In the genomic region with DNA sequence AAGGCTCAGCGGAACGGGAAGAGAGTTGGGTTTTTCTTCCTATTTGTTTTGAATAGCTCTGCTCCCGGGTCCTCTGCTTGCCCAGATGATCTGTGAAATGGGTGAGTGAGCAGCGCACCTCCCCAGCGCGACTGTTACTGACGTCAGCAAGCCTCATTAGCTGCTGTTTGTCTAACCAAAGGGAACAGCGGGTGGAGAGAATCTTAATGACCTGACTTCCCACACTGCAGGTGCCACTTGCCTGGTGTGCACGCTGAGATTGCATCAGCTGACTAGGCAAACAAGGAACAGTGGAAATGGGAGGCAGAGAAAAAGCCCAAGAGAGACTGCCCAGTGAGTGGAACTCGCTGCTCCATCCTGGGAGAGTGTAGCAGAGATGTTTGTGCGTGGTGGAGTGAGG, we compare ENCODE assay signal across 14 mouse cellular contexts. TPM values are rescaled to one million over a fixed set of nuclear protein-coding genes. Genes with fewer than 3 reads are reported as not detected.
A peak's percentile ranks its signal among the peaks of the same experiment; 100 is the strongest.
DNase-seq lines count a peak whose midpoint lies in the region; ATAC-seq and TF ChIP-seq lines count a peak whose summit lies in the region.
"Had no signal": no experiment of that assay in that cellular context is flagged by ENCODE, and none has a peak within 500 bp of the region (broad histone marks: within the 10 kb centered on the region; RNA-seq: fewer than 3 reads in every experiment).

No protein-coding gene starts in this region.

- dilution Hi-C loops in CH12.LX (cut with MboI; ENCODE audit: extremely low pct_ligation_motif_present, extremely low pct_unique_long_range_greater_than_20kb, low sequenced_read_pairs), result no loop called here

- H3K9me3 ChIP-seq in hindbrain, embryonic 16.5 days (ENCODE audit: control insufficient read depth, low read length), result no peaks in the 10 kb centered on the region
- H3K9me3 ChIP-seq in hindbrain, embryonic 13.5 days, result no peaks in the 10 kb centered on the region
- H3K9me3 ChIP-seq in CH12.LX (replicated peaks; ENCODE audit: low read length), result peaks cover 7% of the 10 kb centered on the region
- H3K9me3 ChIP-seq: hindbrain, embryonic 15.5 days had no signal

- ATAC-seq in hindbrain, embryonic 16.5 days, result no peak
- no peak for ATAC-seq in hindbrain, embryonic 13.5 days (ENCODE audit: low FRiP score)

- H3K4me2 ChIP-seq in hindbrain, embryonic 16.5 days (ENCODE audit: low read length), result peak overlapping the region; percentile 15; the same call in 1 of the 2 replicates
- no peak overlapping the region for H3K4me2 ChIP-seq in hindbrain, embryonic 13.5 days
- no peak overlapping the region for H3K4me2 ChIP-seq in CH12.LX (ENCODE audit: insufficient read depth, low read depth, poor library complexity, severe bottlenecking)
- H3K4me2 ChIP-seq: hindbrain, embryonic 15.5 days had no signal

- no peaks in the 10 kb centered on the region for H3K27me3 ChIP-seq in hindbrain, embryonic 16.5 days (replicated peaks; ENCODE audit: control insufficient read depth, insufficient read depth, low read length)
- H3K27me3 ChIP-seq in hindbrain, embryonic 13.5 days, result no peaks in the 10 kb centered on the region
- no peaks in the 10 kb centered on the region for H3K27me3 ChIP-seq in CH12.LX (replicated peaks)
- H3K27me3 ChIP-seq: hindbrain, embryonic 15.5 days had no signal

- no peak for TF ChIP-seq CTCF in CH12.LX (conservative IDR thresholded peaks at IDR 0.05 in 1 of 2, IDR thresholded peaks at IDR 0.05 in 1 of 2; ENCODE audit: low read depth in 2 of 2, low read length in 2 of 2)

- WGBS in hindbrain, embryonic 16.5 days, result 53% methylated on average over 11 of the region's 11 CpGs
- 56% methylated on average over 11 of the region's 11 CpGs for WGBS in hindbrain, embryonic 13.5 days

- H3K27ac ChIP-seq in hindbrain, embryonic 16.5 days (ENCODE audit: low read depth, low read length), result no peak overlapping the region
- H3K27ac ChIP-seq in hindbrain, embryonic 13.5 days, result no peak overlapping the region
- peak overlapping the region; percentile 11; the same call in 1 of the 2 replicates for H3K27ac ChIP-seq in CH12.LX (ENCODE audit: insufficient read depth, low read depth)
- H3K27ac ChIP-seq: hindbrain, embryonic 15.5 days had no signal

- no peaks in the 10 kb centered on the region for H3K4me1 ChIP-seq in hindbrain, embryonic 16.5 days (ENCODE audit: control insufficient read depth, insufficient read depth, low read depth, low read length)
- no peaks in the 10 kb centered on the region for H3K4me1 ChIP-seq in hindbrain, embryonic 13.5 days (replicated peaks)
- peaks cover 0 to 17% of the 10 kb centered on the region in 2 experiments; a peak in 2 of 4 replicates for H3K4me1 ChIP-seq in CH12.LX (ENCODE audit: control insufficient read depth in 1 of 2, insufficient read depth in 2 of 2)
- H3K4me1 ChIP-seq: hindbrain, embryonic 15.5 days had no signal

- H3K79me2 ChIP-seq in CH12.LX (replicated peaks; ENCODE audit: control insufficient read depth, extremely low read depth, insufficient read depth, poor library complexity, severe bottlenecking), result no peaks in the 10 kb centered on the region

- in situ Hi-C loops in CH12.LX (cut with MboI; ENCODE audit: low pct_ligation_motif_present, low pct_unique_long_range_greater_than_20kb, low sequenced_read_pairs), result no loop called here

- no peak for TF ChIP-seq EP300 in CH12.LX (IDR thresholded peaks at IDR 0.05; ENCODE audit: low read length)

- no peak overlapping the region for H3K4me3 ChIP-seq in hindbrain, embryonic 16.5 days (ENCODE audit: low read length)
- H3K4me3 ChIP-seq in hindbrain, embryonic 13.5 days, result no peak overlapping the region
- peak overlapping the region in 1 of 3 experiments; percentile 16 for H3K4me3 ChIP-seq in CH12.LX (replicated peaks in 1 of 3; ENCODE audit: low read depth in 2 of 3, low read length in 2 of 3, poor library complexity in 1 of 3)
- H3K4me3 ChIP-seq: erythroblast, embryonic 14.5 days; hindbrain, embryonic 15.5 days; myocyte had no signal

- no peaks in the 10 kb centered on the region for H3K36me3 ChIP-seq in hindbrain, embryonic 16.5 days (ENCODE audit: control insufficient read depth, insufficient read depth, low read length)
- H3K36me3 ChIP-seq in hindbrain, embryonic 13.5 days, result no peaks in the 10 kb centered on the region
- no peaks in the 10 kb centered on the region for H3K36me3 ChIP-seq in CH12.LX (replicated peaks in 1 of 2; ENCODE audit: control insufficient read depth in 1 of 2, insufficient read depth in 1 of 2, low read length in 1 of 2)
- H3K36me3 ChIP-seq: hindbrain, embryonic 15.5 days had no signal

- DNase-seq in CH12.LX (ENCODE audit: extremely low read depth), result peak; percentile 77
- DNase-seq in kidney, adult 11 months, result peak; percentile 49
- peak; percentile 36 to 74 for DNase-seq in kidney, postnatal 25 days
- DNase-seq in adrenal gland, postnatal 14 days, result no peak
- no peak for DNase-seq in cerebellum, adult 18-20 months
- DNase-seq in right cerebral cortex, postnatal 10 days (ENCODE audit: low spot score in 2 of 2), result no peak
- DNase-seq: adrenal gland, adult 8-10 months; liver; thymus, adult 2 months had no signal

- no peak overlapping the region for H3K9ac ChIP-seq in hindbrain, embryonic 16.5 days (ENCODE audit: low read depth, low read length)
- no peak overlapping the region for H3K9ac ChIP-seq in hindbrain, embryonic 13.5 days
- H3K9ac ChIP-seq in CH12.LX (ENCODE audit: insufficient read depth, low read depth), result no peak overlapping the region
- H3K9ac ChIP-seq: hindbrain, embryonic 15.5 days had no signal

- TF ChIP-seq RAD21 in CH12.LX (IDR thresholded peaks at IDR 0.05; ENCODE audit: low read depth, low read length), result no peak

- TF ChIP-seq POLR2A in CH12.LX (IDR thresholded peaks at IDR 0.05; ENCODE audit: low read depth, low read length), result no peak

TF ChIP-seq in CH12.LX, 34 proteins besides CTCF, POLR2A, EP300 and RAD21:
- TF ChIP-seq GABPA (IDR thresholded peaks at IDR 0.05; ENCODE audit: insufficient replicate concordance, low read depth, low read length), result no peak
- no peak for TF ChIP-seq CHD2 (IDR thresholded peaks at IDR 0.05; ENCODE audit: low read length)
- peak; percentile 73 for TF ChIP-seq BHLHE40 (IDR thresholded peaks at IDR 0.05; ENCODE audit: low read depth, low read length)
- TF ChIP-seq ETS1 (conservative IDR thresholded peaks at IDR 0.05; ENCODE audit: low read depth, low read length), result peak; percentile 79

RNA-seq across cellular contexts. Expression of a gene that starts 25.2 kb away (rescaled TPM):
- 83.0 and 88.1 TPM in 2 replicates for polyA plus RNA-seq in hindbrain, embryonic 16.5 days (2015; fragmentation: Nextera tagmentation; extraction: Ambion mirVana)
- 62.6 and 62.8 TPM in 2 replicates for polyA plus RNA-seq in hindbrain, embryonic 13.5 days (2015; fragmentation: Nextera tagmentation; extraction: Ambion mirVana)
- total RNA-seq in CH12.LX (2012; rRNA removed), result not detected in 2 replicates
- 0.14 TPM in 1 of 2 replicates, not detected in the other for total RNA-seq in CH12.LX (2014; rRNA removed)
- 0.10 and 0.14 TPM in 2 replicates for polyA plus RNA-seq in CH12.LX (2012; ENCODE audit: insufficient read length, low read depth)
- total RNA-seq in adrenal gland, postnatal 14 days (2021), result 10.5 and 13.9 TPM in 2 replicates

Comparison
In these comparisons a context has a peak if more than half of its experiments do, and no peak if none do; other contexts are left out.
1. DNase-seq: peak in CH12.LX (single experiment), kidney, adult 11 months (single experiment) and kidney, postnatal 25 days (2 of 2); none in adrenal gland, postnatal 14 days (single experiment), cerebellum, adult 18-20 months (0 of 2) and right cerebral cortex, postnatal 10 days (0 of 2).
2. RNA of a gene that starts 25.2 kb away (polyA plus RNA-seq): 83.0 to 88.1 TPM in hindbrain, embryonic 16.5 days and 62.6 to 62.8 TPM in hindbrain, embryonic 13.5 days; 0.10 to 0.14 TPM in CH12.LX; every median in the first group is over 10 times any median in the second.